Mouse (Mus musculus) liver, adult 2 months (tissue): ENCODE measurements around the gene Exog. TPM values are rescaled to one million over a fixed set of nuclear protein-coding genes. Genes with fewer than 3 reads are reported as not detected.
A peak's percentile ranks its signal among the peaks of the same experiment; 100 is the strongest.

ENCODE experiments used
- DNase-seq: peaks from one replicate; pipeline ENCODE4 v3.0.0-alpha.2; 2011; ENCODE audit warnings: low read depth, low spot score; ENCODE audit errors: extremely low read depth
- H3K27ac ChIP-seq: fragments of 200-500 bp; replicated peaks from 2 replicates; pipeline ENCODE4 v1.5.1; 2012; ENCODE audit warnings: low read depth, mild to moderate bottlenecking, control low read depth, inconsistent platforms, low read length; ENCODE audit not compliant: insufficient read depth
- H3K27me3 ChIP-seq: fragments of 200-500 bp; 2 replicates; pipeline ENCODE4 v1.6.1; 2012; ENCODE audit warnings: mild to moderate bottlenecking, moderate library complexity, low read length, inconsistent platforms; ENCODE audit not compliant: control insufficient read depth, insufficient read depth
- H3K36me3 ChIP-seq: fragments of 200-500 bp; 2 replicates; pipeline ENCODE4 v1.6.1; 2012; ENCODE audit warnings: low read length, inconsistent platforms; ENCODE audit not compliant: control insufficient read depth, insufficient read depth
- H3K4me1 ChIP-seq: fragments of 200-500 bp; 2 replicates; pipeline ENCODE4 v1.6.1; 2011; ENCODE audit warnings: low read length; ENCODE audit not compliant: control insufficient read depth, insufficient read depth
- H3K4me3 ChIP-seq: fragments of 200-500 bp; 2 replicates; pipeline ENCODE4 v1.5.1; 2011; ENCODE audit warnings: low read depth, mild to moderate bottlenecking, control low read depth, low read length, moderate library complexity; ENCODE audit not compliant: insufficient read depth
- H3K79me2 ChIP-seq: fragments of 200-500 bp; 2 replicates; pipeline ENCODE4 v1.6.1; 2012; ENCODE audit warnings: inconsistent platforms, mild to moderate bottlenecking, low read length, moderate library complexity; ENCODE audit not compliant: control insufficient read depth, insufficient read depth
- H3K9ac ChIP-seq: fragments of 200-500 bp; 2 replicates; pipeline ENCODE4 v1.6.1; 2012; ENCODE audit warnings: low read depth, mild to moderate bottlenecking, control low read depth, inconsistent platforms, low read length
- CTCF ChIP-seq: fragments of 200-500 bp; IDR thresholded peaks from 2 replicates; pipeline ENCODE4 v1.5.1; 2011; ENCODE audit warnings: low read depth, low read length, control low read depth
- POLR2A ChIP-seq: fragments of 200-500 bp; IDR thresholded peaks from 2 replicates; pipeline ENCODE4 v1.6.1; 2011; ENCODE audit warnings: low read length, control low read depth; ENCODE audit not compliant: insufficient read depth; ENCODE audit errors: extremely low read depth
- WGBS: fragments of 180-500 bp; shearing (Covaris S2); methylation state at CpG from one replicate; pipeline ENCODE4 v1.1.7; 2018; 5-methylcytosine and 5-hydroxymethylcytosine counted together
- polyA plus RNA-seq: library from polyadenylated mRNA; depleted of rRNA; stranded (reverse); fragments of >200 nt; gene quantifications from 2 replicates; pipeline ENCODE4 v1.2.3, GENCODE M21; 2012; rRNA removed
- total RNA-seq: library from RNA; depleted of rRNA; stranded (reverse); fragments of >200 nt; gene quantifications from 2 replicates; pipeline ENCODE4 v1.2.3, GENCODE M21; 2014; rRNA removed

The Exog gene
- total RNA-seq (0.92 and 1.1 TPM in 2 replicates), polyA plus RNA-seq (0.85 and 1.1 TPM in 2 replicates)

DNA sequence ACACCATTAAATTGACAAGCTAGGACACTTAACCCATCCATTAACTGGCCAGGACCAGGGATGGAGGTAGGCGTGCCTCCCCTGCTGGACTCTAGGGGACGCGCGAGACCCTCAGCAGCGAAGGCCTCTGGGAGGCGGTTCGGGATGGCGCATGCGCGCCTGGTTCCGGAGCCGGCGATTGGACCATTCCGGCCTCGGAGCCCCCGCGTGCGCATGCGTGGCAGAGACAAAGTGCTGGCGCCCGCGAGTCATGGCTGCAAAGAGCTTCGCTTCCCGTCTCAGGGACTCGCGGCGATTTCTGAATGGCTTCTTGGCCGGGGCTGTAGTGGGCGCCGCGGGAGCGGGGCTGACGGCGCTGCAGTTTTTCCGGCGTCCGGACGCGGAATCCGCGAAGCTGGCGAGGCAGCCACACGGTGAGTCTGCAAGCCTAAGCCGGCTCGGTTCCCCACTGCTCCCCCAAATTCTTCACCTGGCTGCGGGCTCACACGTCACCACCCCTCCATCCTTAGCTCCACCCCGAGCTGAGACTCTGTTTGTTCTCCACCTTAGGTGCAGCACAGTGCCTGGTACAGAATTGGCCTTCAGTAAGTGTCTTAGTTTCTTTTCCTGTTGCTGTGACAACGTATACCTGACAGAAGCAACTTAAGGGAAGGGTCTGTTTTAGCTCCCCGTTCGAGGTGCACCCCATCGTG is at the start of gene Exog:
Exog (plus strand) TSS at position 206 of the 692 bp plus-strand sequence.
- Histone ChIP-seq H3K27me3 (no peaks in the 10 kb centered on the region), H3K27ac (no peak within 1 kb of the TSS), H3K4me3 (peak within 1 kb of the TSS; percentile 83), H3K9ac (peak within 1 kb of the TSS; percentile 76), H3K79me2 (no peaks in the 10 kb centered on the region), H3K4me1 (no peaks in the 10 kb centered on the region), H3K36me3 (no peaks in the 10 kb centered on the region)
- WGBS, result under 1% methylated on average over 52 of the region's 52 CpGs
- DNase-seq, result peak; percentile 69
- peak; percentile 80 for TF ChIP-seq CTCF
- TF ChIP-seq POLR2A, result peak; percentile 19; the same call in 1 of the 2 replicates

- H3K4me3 ChIP-seq, result peak overlapping the region; percentile 72
- no peaks in the 10 kb centered on the region for H3K36me3 ChIP-seq
- no peak for TF ChIP-seq POLR2A
- TF ChIP-seq CTCF, result no peak
- H3K27ac ChIP-seq, result peak overlapping the region; percentile 85
- no peaks in the 10 kb centered on the region for H3K27me3 ChIP-seq
- peak; percentile 57 for DNase-seq
- 2% methylated on average over 7 of the region's 7 CpGs for WGBS
- H3K4me1 ChIP-seq, result peaks cover 12% of the 10 kb centered on the region; the same call in 1 of the 2 replicates
- peaks cover 23% of the 10 kb centered on the region for H3K79me2 ChIP-seq
- peak overlapping the region; percentile 75 for H3K9ac ChIP-seq
Observed at GRCm38 (mm10) chr9:119401351-119401750, 43.4 kb upstream of the Exog start.

GRCm38 (mm10) chr9:119401801-119402214 is 42.9 kb upstream of the Exog start, which contains the start of gene Acvr2b:
Gene Acvr2b (plus strand): TSS chr9:119402118.
- H3K27ac ChIP-seq, result peak within 1 kb of the TSS; percentile 95
- H3K27me3 ChIP-seq, result no peaks in the 10 kb centered on the region
- no peaks in the 10 kb centered on the region for H3K36me3 ChIP-seq
- whole genome bisulfite sequencing, result under 1% methylated on average over 24 of the region's 32 CpGs
- peaks cover 24% of the 10 kb centered on the region for H3K79me2 ChIP-seq
- H3K4me3 ChIP-seq, result peak within 1 kb of the TSS; percentile 93
- peaks cover 12% of the 10 kb centered on the region; the same call in 1 of the 2 replicates for H3K4me1 ChIP-seq
- H3K9ac ChIP-seq, result peak within 1 kb of the TSS; percentile 98
- TF ChIP-seq POLR2A (0 out of 2 replicates have a peak, but pooled peaks have one; percentile 32), CTCF (peak; percentile 39; the same call in 1 of the 2 replicates)
- peak; percentile 71 for DNase-seq

DNA sequence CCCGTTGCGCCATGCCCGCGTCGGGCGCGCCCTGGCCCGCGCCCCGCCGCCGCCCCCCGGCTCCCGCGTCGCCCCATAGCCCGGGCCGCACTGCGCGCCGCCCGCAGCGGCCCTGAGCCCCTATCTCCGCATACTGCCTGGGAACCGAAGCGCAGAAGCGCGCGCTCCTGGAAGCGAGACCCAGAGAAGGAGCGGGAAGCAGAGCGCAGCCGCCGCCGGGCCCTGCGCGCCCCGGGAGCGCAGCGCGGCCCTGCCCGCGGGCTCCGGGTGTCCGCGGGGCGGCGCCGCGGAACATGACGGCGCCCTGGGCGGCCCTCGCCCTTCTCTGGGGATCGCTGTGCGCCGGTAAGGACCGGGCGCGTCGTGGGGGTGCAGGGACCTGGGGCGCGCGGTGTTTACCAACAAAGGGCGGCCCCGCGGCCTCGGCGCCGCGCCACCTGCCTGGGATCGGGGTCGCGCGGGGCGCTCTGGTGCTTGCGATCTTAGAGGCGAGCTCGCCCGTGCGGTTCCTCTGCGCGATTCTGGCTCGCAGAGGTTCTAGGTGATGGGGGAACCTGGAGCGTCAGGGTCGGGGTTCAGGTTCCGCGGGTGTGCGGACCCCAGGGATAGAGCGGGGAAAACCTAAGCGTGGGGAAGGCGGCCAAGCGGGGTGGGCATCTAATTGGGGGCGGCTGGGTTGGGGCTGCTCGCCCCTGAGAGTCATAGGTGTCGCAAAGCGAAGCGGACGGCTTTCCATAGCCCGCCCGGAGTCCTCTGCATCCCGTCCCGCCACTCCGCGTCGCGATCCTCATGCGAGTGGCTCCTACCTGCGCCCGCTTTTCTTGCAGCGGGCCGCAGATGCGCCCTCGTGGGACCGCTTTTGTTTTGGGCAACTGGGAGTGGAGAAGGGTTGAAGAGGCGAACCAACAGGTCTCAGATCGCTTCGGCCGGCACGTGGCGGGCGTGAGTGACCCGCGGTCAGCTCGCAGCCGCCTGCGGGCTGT is 42.2 kb upstream of the Exog start:
- DNase-seq, result peak; percentile 50
- WGBS, result 1% methylated on average over 117 of the region's 127 CpGs
- no peaks in the 10 kb centered on the region for H3K27me3 ChIP-seq
- TF ChIP-seq CTCF (0 out of 2 replicates have a peak, but pooled peaks have one; percentile 6), POLR2A (no peak)
- H3K27ac ChIP-seq, result peak overlapping the region; percentile 95
- H3K4me3 ChIP-seq, result peak overlapping the region; percentile 93
- H3K36me3 ChIP-seq, result no peaks in the 10 kb centered on the region
- peaks cover 28% of the 10 kb centered on the region for H3K79me2 ChIP-seq
- H3K4me1 ChIP-seq, result peaks cover 16% of the 10 kb centered on the region
- H3K9ac ChIP-seq, result peak overlapping the region; percentile 98

- Histone ChIP-seq H3K36me3 (no peaks in the 10 kb centered on the region), H3K4me3 (peak overlapping the region; percentile 93), H3K27me3 (no peaks in the 10 kb centered on the region), H3K27ac (no peak overlapping the region), H3K4me1 (peaks cover 21% of the 10 kb centered on the region), H3K79me2 (peaks cover 32% of the 10 kb centered on the region), H3K9ac (peak overlapping the region; percentile 98)
- WGBS, result under 1% methylated on average over 26 of the region's 26 CpGs
- no peak for TF ChIP-seq CTCF
- TF ChIP-seq POLR2A, result no peak
- DNase-seq, result no peak
Observed at GRCm38 (mm10) chr9:119403236-119403641, 41.5 kb upstream of the Exog start.
